Mouse (Mus musculus): ENCODE measurements around the gene Gm47996. TPM values are rescaled to one million over a fixed set of nuclear protein-coding genes. Genes with fewer than 3 reads are reported as not detected.
"Not testable (repeated sequence)": the region's sequence is repeated elsewhere in the genome, so short reads cannot be mapped to it uniquely, and the experiment has no call there.

Gene Gm47996
- under 1 TPM in 1 of 4 experiments, not detected in 3; 0.36 TPM for total RNA-seq (2022)

GRCm38 (mm10) chr1:151209824-151210355 is at the start of gene Gm47996:
Gm47996 (plus strand) TSS chr1:151210131.
- DNase-seq (ENCODE audit: low spot score in 2 of 2): not testable (repeated sequence)

- DNase-seq (ENCODE audit: low spot score in 2 of 2): no peak
Measured at GRCm38 (mm10) chr1:151166031-151166430, 43.9 kb upstream of the Gm47996 start.

GRCm38 (mm10) chr1:151167297-151168047 is 42.5 kb upstream of the Gm47996 start:
- no peak for DNase-seq (ENCODE audit: low spot score in 2 of 2)

GRCm38 (mm10) chr1:151168637-151169036 is 41.3 kb upstream of the Gm47996 start:
- no peak for DNase-seq (ENCODE audit: low spot score in 2 of 2)

GRCm38 (mm10) chr1:151171572-151172461 is 38.1 kb upstream of the Gm47996 start:
- peak; percentile 12 to 19 for DNase-seq (ENCODE audit: low spot score in 2 of 2)

GRCm38 (mm10) chr1:151177030-151177936 is 32.6 kb upstream of the Gm47996 start:
- no peak for DNase-seq (ENCODE audit: low spot score in 2 of 2)

- DNase-seq (ENCODE audit: low spot score in 2 of 2): no peak
Measured at GRCm38 (mm10) chr1:151177937-151178271, 32.0 kb upstream of the Gm47996 start.

GRCm38 (mm10) chr1:151178505-151179083 is 31.3 kb upstream of the Gm47996 start:
- no peak for DNase-seq (ENCODE audit: low spot score in 2 of 2)

- DNase-seq (ENCODE audit: low spot score in 2 of 2): no peak
Measured at GRCm38 (mm10) chr1:151180167-151180566, 29.8 kb upstream of the Gm47996 start.

- not testable (repeated sequence) for DNase-seq (ENCODE audit: low spot score in 2 of 2)
Measured at GRCm38 (mm10) chr1:151182266-151182665, 27.7 kb upstream of the Gm47996 start, which contains the start of gene Gm47985. Gm47985 (plus strand) TSS chr1:151182537.

- not testable (repeated sequence) for DNase-seq (ENCODE audit: low spot score in 2 of 2)
Measured at GRCm38 (mm10) chr1:151186186-151186585, 23.7 kb upstream of the Gm47996 start.

GRCm38 (mm10) chr1:151186879-151187424 is 23.0 kb upstream of the Gm47996 start:
- DNase-seq (ENCODE audit: low spot score in 2 of 2): not testable (repeated sequence)

GRCm38 (mm10) chr1:151188469-151188868 is 21.5 kb upstream of the Gm47996 start:
- no peak for DNase-seq (ENCODE audit: low spot score in 2 of 2)

- DNase-seq (ENCODE audit: low spot score in 2 of 2): not testable (repeated sequence)
Measured at GRCm38 (mm10) chr1:151192075-151192474, 17.9 kb upstream of the Gm47996 start, which contains the start of gene Gm8947. Gm8947 (plus strand) TSS chr1:151192376.

GRCm38 (mm10) chr1:151192739-151193138 is 17.2 kb upstream of the Gm47996 start:
- not testable (repeated sequence) for DNase-seq (ENCODE audit: low spot score in 2 of 2)

- not testable (repeated sequence) for DNase-seq (ENCODE audit: low spot score in 2 of 2)
Measured at GRCm38 (mm10) chr1:151195986-151196385, 13.9 kb upstream of the Gm47996 start.

GRCm38 (mm10) chr1:151196690-151197089 is 13.2 kb upstream of the Gm47996 start:
- DNase-seq (ENCODE audit: low spot score in 2 of 2): not testable (repeated sequence)

GRCm38 (mm10) chr1:151198120-151198519 is 11.8 kb upstream of the Gm47996 start, which contains the start of gene Gm47995:
Gm47995 (plus strand) TSS chr1:151198448.
- DNase-seq (ENCODE audit: low spot score in 2 of 2): not testable (repeated sequence)

GRCm38 (mm10) chr1:151200620-151201019 is 9.3 kb upstream of the Gm47996 start:
- not testable (repeated sequence) for DNase-seq (ENCODE audit: low spot score in 2 of 2)

GRCm38 (mm10) chr1:151202771-151203170 is 7.2 kb upstream of the Gm47996 start:
- DNase-seq (ENCODE audit: low spot score in 2 of 2): not testable (repeated sequence)
